Mouse (Mus musculus) gastrocnemius, postnatal 25 days (tissue): ENCODE results near the gene Cyp2c69. TPM values are rescaled to one million over a fixed set of nuclear protein-coding genes. Genes with fewer than 3 reads are reported as not detected.
"Not testable (repeated sequence)": the region's sequence is repeated elsewhere in the genome, so short reads cannot be mapped to it uniquely, and the experiment has no call there.

Experiments used
- DNase-seq: peaks from one replicate; pipeline ENCODE4 v3.0.0; 2022
- long read RNA-seq, 2 experiments: library from polyadenylated mRNA; stranded (forward); transcript quantifications; one replicate each; pipeline ENCODE4 v2.0.0; 2021
- total RNA-seq, 2 experiments: library from RNA; stranded (reverse); gene quantifications; 1 replicate in 1 of 2; 2 replicates in 1 of 2; pipeline ENCODE4 v1.2.3; 2021

The Cyp2c69 gene
- total RNA-seq, result not detected
- long read RNA-seq, experiment 1, result 0 reads
- long read RNA-seq, experiment 2, result 0 reads

- not testable (repeated sequence) for DNase-seq
Measured at GRCm38 (mm10) chr19:39886699-39887098, at the start of gene Cyp2c69. TSS of gene Cyp2c69 (minus strand) at chr19:39886799.

DNA sequence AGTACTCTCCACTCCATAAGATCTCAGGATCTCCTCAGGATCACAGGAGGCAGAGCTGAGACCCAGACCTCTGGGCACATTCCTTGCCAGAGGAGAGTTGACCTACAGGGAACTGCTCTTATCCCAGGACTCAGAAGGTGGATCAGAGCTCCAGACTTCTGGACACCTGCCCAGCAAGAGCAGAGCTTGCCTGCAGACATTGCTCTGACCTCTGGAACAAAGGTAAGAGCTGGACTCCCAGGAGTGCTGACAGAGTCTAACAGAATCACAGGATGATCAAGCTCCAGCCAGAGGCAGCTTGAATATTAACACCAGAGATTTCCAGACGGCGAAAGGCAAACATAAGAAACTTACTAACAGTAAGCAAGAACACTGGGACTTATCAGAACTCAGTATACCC is 48.8 kb upstream of the Cyp2c69 start:
- DNase-seq, result no peak

DNA sequence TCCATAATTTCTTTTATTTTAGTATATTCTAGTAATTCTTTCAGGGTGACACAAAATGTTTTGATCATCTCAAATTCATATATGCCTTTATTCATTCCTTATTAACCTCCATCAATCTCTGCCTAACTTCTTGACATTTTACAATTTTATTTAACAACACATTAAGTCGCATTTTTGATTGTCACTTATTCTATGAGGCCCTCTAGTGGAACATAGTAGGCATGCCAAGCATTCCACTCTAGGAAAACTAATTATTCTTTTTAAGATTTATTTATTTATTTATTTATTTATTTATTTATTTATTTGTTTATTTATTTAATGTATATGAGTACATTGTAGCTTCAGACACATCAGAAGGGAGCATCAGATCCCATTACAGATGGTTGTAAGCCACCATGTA is 43.4 kb upstream of the Cyp2c69 start:
- no peak for DNase-seq

- no peak for DNase-seq
Measured at GRCm38 (mm10) chr19:39901656-39902055, 15.1 kb upstream of the Cyp2c69 start.

DNA sequence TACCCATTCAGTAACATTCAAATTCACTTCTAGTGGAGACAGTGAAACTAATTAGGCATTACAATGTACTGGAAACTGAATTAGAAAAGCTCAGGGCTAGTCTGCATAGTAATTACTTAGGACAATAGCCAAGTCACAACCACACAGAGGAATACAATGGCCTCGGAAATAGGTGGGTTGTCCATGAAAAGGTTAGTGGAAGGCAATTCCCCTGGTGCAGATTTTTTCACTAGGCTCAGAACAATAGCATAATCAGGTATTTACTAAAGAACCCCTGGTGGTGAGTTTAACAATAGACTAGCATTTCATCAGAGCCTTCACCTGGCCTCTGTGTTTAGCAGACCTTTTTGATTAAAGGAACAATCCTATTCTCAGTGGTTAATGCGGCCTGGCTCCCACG is 3.5 kb upstream of the Cyp2c69 start:
- DNase-seq, result not testable (repeated sequence)

GRCm38 (mm10) chr19:39866133-39866532 is 20.5 kb downstream of the Cyp2c69 start:
- DNase-seq, result no peak

GRCm38 (mm10) chr19:39820931-39821330 is 65.7 kb downstream of the Cyp2c69 start:
- DNase-seq, result not testable (repeated sequence)

DNA sequence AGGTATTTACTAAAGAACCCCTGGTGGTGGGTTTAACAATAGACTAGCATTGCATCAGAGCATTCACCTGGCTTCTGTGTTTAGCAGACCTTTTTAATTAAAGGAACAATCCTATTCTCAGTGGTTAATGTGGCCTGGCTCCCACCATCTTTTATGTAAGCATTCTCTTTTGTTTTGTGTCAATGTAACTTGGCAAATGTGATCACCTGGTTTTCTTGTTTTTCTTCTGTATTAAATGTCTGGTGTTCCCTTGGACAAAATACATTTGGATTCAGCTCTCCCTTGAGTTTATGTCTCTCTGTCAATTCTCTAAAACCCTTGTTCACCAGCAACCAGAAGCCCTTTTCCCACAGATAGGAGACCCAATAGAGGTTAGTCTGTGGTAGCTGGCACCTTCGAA is 70.2 kb downstream of the Cyp2c69 start:
- not testable (repeated sequence) for DNase-seq

DNA sequence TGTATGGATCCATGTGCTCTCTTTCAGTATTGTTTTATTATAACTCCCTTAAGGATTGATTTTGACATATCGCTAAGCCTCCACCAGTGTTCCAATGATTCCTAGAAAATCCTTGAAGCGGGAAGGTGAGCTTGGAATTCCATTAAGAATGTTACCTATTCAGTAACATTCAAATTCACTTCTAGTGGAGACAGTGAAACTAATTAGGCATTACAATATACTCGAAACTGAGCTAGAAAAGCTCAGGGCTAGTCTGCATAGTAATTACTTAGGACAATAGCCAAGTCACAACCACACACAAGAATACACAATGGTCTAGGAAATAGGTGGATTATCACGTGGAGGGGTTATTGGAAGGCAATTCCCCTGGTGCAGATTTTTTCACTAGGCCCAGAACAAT is 70.6 kb downstream of the Cyp2c69 start:
- not testable (repeated sequence) for DNase-seq

GRCm38 (mm10) chr19:39812714-39813113 is 73.9 kb downstream of the Cyp2c69 start, which contains the start of gene Cyp2c40:
TSS of gene Cyp2c40 (minus strand) at chr19:39812814.
- not testable (repeated sequence) for DNase-seq

Other genes starting within 250 kb of the Cyp2c69 start
- not detected for gene Cyp2c67, start 237.7 kb downstream of the Cyp2c69 start, total RNA-seq
- not detected for gene Cyp2c68, start 145.7 kb downstream of the Cyp2c69 start, total RNA-seq
- not detected for gene Cyp2c40, start 74.0 kb downstream of the Cyp2c69 start, total RNA-seq
- not detected for gene Cyp2c37, start 105.6 kb upstream of the Cyp2c69 start, total RNA-seq
- not detected for gene Cyp2c54, start 187.0 kb upstream of the Cyp2c69 start, total RNA-seq
- gene Cyp2c50, start 202.9 kb upstream of the Cyp2c69 start, total RNA-seq, result not detected